Mouse (Mus musculus) embryonic fibroblast, embryonic 13.5 days (primary cell): ENCODE data around the gene Eef1b2.

Source experiments
- CTCF ChIP-seq: IDR thresholded peaks from 2 replicates; pipeline ENCODE4 v1.5.1; 2011; ENCODE audit warnings: mild to moderate bottlenecking, control low read depth, low read length, moderate library complexity, borderline replicate concordance; ENCODE audit not compliant: insufficient read depth
- POLR2A ChIP-seq: IDR thresholded peaks from 2 replicates; pipeline ENCODE4 v1.6.1; 2011; ENCODE audit warnings: low read depth, mild to moderate bottlenecking, control low read depth, low read length, moderate library complexity

DNA sequence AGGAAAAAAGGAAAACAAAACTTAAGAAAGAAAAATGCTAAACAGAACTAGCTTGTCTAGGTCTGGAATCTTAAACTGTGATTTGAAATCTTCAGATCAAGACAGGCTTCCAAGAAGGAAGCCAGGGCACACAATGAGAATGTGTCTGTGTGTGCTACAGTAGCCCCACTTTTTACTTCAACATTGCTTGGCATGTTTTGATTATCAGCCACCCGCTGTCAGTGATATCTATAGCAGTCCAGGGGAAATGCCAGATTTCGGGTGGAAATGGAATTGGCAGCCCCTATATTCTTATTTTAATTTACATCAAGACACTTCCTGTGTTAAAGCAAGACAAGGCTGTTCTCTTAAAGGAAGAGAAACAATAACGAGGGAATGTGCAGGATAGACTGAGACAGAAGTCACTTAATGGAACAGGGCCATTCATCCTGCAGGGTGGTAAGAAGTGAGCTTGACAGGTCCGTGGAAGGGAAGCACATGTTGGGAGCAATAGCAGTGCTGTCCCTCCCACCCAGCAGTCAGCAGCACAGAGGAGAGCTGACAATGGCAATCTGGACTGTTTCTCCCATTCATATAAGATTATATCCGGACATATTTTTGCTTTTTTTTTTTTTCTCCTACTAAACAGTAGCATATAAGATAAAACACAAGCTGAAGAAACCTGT, 19.4 kb downstream of the Eef1b2 start:
- no peak for TF ChIP-seq CTCF
- TF ChIP-seq POLR2A: no peak
